Mouse (Mus musculus) WW6 (cell line): Measurements from ENCODE around the gene Gm28778.
"Not testable (repeated sequence)": the region's sequence is repeated elsewhere in the genome, so short reads cannot be mapped to it uniquely, and the experiment has no call there.

Experiments used
- DNase-seq: peaks from one replicate; pipeline ENCODE4 v3.0.0-alpha.2; 2013; ENCODE audit warnings: low read depth, low spot score

The Gm28778 gene

GRCm38 (mm10) chr1:53296581-53297383 is at the start of gene Gm28778, which contains the start of the genes Pms1 and Ormdl1:
TSS of gene Gm28778 (plus strand) at chr1:53297111.
TSS of gene Pms1 (minus strand) at chr1:53297018.
TSS of gene Ormdl1 (plus strand) at chr1:53297095.
- peak; percentile 86 for DNase-seq

GRCm38 (mm10) chr1:53264958-53265612 is 31.8 kb upstream of the Gm28778 start:
- not testable (repeated sequence) for DNase-seq

GRCm38 (mm10) chr1:53269901-53270300 is 27.0 kb upstream of the Gm28778 start:
- DNase-seq, result no peak

DNA sequence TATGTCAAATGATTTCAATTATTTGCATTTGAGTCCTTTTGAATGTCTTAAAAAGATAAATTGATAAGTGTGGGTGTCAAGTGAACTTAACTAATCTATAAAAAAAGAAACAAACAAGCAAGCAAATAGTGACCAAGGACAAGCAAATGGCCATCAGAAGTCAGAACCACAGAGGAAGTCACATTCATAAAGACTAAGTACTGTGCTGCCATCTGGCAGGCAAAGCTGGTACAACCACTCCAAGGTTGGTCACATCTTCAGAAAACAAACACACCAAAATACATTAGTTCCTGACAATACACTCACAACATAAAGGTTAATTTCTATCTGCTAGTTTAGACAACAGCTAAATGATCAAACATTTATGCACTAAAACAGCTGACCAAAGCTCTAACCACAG is 24.3 kb upstream of the Gm28778 start:
- no peak for DNase-seq

- DNase-seq, result no peak
Measured at GRCm38 (mm10) chr1:53291197-53291596, 5.7 kb upstream of the Gm28778 start.

DNA sequence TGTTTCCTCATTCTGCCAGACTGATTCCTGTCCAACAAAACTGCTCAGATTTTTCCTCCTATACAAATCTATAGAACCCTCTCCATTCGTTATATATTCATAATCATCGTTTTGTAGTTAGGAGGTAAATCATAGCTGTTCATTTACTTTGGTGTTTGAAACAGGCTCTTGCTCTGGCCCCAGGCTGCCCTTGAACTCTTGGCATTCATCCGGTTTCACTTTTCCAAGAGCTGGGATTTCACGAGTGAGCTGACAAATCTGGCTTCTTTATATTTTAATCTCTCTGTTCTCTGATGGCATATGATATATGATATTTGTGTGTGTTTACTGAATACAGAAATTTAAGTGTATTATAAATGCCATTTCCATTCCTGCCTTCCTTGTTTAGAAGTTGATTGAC is 3.6 kb downstream of the Gm28778 start:
- DNase-seq, result no peak

DNA sequence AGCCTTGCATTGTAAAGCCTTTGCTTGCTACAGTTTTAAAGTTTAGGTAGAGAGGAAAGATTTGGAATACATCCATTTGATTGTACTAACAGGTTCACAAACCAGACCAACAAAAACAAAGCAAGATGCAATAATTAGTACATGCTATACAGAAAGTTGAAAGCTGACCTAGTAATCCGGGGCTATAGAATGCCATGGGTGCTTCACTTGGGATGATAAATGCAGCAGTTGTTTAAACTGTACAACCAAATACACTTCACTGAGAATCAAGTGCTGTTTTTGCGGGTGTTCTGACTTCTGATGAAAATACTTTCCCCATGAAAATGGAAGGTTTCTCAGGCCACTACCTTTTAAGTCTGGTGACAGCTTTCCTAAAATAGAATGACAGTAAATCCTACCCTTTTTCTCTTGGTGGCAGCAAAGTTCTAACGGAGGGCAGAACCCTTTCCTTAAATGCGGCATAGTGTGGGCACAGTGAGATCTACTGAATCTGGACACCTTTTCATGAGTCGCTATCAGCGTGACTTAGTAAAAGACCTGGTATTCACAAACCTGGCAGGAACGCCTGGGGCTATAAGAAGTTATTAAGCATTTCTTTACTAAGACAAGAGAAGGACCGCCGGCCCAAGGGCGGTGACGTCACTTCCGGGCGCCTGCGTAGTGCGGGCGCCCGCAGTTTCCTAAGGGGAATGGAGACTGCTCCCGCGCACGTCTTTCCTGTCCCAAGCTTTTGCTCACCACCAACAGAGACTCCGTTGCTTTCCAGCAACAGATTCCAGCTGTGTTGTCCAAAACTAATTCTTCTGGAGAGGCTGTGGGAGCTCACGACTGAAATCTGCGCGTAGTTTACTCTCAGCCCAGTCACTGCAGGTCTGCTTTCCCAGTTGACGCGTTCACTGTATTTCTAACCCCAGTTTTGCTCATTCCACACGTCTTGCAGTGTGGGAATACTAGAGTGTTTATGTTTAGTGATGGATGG is 16.4 kb downstream of the Gm28778 start, which contains the start of gene Osgepl1:
Gene Osgepl1, plus strand, starts transcription at position 636 of the 979 bp plus-strand sequence.
- peak; percentile 60 for DNase-seq

DNA sequence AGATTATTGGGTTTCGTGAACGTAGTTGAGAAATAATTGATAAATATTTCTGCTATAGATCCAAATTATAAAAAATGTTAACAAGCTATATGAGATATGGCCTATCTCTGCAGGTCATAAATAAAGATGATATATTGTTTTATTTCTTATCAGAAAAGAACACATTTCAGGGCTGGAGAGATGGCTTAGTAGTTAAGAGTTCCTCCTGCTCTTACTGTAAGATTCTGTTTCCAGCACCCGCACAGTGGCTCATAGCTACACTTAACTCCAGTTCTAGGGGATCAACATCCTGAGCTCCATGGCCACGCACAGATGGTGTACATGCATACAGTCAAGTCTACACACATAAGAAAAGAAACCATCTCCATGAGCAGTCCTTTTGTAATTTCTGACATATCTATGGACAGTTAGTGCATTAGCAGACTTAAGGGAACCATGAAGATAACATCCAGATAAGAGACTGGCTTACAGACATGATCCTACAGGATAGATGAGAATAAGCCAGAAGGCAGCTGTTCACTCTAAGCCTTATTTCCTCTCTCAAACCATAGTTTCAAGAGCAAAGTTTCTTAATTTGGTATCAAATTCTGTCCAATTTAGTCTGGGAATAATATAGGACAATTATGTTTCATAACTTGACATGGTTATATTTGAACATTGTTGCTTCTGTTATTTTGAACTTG is 24.9 kb downstream of the Gm28778 start:
- no peak for DNase-seq

DNA sequence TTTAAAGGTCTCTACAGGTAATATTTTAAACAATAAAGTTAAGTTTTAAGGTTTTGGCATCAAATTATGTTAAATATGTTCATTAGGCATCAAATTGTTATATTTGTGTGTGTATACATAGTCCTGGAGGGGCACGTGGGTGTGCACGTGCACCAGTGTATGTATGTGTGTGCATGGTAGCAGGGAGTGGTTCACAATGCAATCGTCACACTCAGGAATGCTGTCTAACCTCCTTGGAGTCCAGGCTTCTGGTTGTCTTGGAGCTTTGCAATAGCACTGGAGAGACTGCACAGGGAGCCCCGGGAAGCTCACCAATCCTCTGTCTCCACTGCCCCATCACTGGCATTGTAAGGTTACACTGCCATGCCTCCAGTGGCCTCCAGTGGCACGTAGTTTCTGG is 26.3 kb downstream of the Gm28778 start:
- no peak for DNase-seq

DNA sequence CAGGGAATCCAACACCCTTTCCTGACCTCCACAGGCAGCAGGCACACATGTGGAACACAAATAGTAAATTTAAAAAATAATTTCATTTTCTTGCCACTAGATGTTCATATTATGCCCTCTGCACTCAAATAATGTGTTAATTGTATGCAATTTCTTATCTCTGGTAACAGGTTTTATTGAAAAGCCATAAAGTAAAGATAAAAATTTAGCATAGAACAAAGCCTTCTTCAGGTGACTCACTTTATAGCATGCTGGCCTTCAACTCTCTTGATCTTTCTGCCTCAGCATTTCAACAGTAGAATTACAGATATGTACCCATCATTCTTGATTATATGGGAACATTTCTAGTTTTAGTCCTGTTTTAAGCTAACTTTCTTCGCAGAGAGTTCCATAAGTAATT is 27.4 kb downstream of the Gm28778 start:
- no peak for DNase-seq

DNA sequence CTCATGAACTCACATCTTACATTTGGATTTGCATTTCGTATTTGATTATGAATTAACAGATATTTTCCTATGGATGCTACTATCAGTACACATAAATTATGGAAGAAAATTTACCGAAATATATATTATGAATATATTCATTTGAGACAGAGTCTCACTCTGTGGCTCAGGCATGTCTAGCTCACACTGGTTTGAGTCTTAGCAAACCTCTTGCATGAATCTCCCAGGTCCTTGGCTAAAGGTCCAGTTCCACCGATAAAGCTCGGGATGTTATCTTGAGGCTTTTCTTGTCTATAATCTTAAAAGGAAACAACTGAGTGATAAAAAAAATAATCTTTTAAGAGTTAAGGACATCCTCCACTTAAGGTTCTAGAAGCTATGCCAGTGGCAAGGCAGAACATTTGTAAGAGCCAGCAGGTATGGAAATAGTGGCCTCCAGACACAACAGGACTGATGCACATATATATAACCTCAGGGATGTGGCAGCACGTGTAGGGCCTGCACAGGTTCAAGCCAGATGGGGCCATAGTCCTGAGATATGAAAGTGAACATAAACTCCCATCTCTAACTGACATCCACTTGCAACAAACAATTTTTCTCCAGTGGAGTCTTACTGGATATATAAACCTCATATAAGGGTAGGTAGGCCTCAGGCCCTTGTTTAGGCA is 28.1 kb downstream of the Gm28778 start:
- DNase-seq, result no peak

- not testable (repeated sequence) for DNase-seq
Measured at GRCm38 (mm10) chr1:53333527-53333926, 36.6 kb downstream of the Gm28778 start.

- DNase-seq, result no peak
Measured at GRCm38 (mm10) chr1:53335465-53335864, 38.6 kb downstream of the Gm28778 start.

DNA sequence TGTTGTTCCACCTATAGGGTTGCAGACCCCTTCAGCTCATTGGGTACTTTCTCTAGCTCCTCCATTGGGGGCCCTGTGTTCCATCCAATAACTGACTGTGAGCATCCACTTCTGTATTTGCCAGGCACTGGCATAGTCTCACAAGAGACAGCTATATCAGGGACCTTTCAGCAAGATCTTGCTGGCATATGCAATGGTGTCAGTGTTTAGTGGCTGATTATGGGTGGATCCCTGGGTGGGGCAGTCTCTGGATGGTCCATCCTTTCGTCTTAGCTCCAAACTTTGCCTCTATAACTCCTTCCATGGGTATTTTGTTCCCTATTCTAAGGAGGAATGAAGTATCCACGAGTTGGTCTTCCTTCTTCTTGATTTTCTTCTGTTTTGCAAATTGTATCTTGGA is 40.5 kb downstream of the Gm28778 start:
- not testable (repeated sequence) for DNase-seq

DNA sequence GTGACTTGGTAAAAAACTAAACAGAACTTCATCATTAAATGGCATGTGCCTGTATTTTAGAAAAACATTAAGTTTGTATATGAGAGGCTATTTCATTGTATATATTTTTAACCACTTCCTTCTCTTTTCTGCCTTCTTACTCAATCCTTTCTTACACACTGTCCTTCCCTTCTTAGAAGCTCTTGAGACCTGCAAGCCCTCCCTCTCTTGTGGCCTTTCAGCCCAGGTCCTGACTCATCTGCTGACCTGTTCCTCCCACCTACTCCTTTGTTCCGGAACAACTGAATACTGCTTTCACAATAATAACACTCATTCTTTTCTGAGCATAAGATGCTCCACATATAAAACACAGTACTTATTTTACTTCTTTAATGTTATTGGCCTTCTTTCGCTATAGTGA is 44.2 kb downstream of the Gm28778 start:
- DNase-seq, result no peak

GRCm38 (mm10) chr1:53352327-53353261 is 55.7 kb downstream of the Gm28778 start, which contains the start of the genes Asdurf, Gm28551 and Asnsd1:
TSS of gene Asdurf (minus strand) at chr1:53352619.
TSS of gene Gm28551 (minus strand) at chr1:53352667.
TSS of gene Asnsd1 (minus strand) at chr1:53352752.
- DNase-seq, result peak; percentile 87

- DNase-seq, result no peak
Measured at GRCm38 (mm10) chr1:53358988-53359387, 62.1 kb downstream of the Gm28778 start.
